Mouse (Mus musculus) 3T3-L1 (cell line): ENCODE data around the gene 2610001J05Rik.
"Not testable (repeated sequence)": the region's sequence is repeated elsewhere in the genome, so short reads cannot be mapped to it uniquely, and the experiment has no call there.

Experiments
- DNase-seq: peaks from one replicate; pipeline ENCODE4 v3.0.0-alpha.2; 2015; ENCODE audit warnings: low read depth, low spot score

Gene 2610001J05Rik

DNA sequence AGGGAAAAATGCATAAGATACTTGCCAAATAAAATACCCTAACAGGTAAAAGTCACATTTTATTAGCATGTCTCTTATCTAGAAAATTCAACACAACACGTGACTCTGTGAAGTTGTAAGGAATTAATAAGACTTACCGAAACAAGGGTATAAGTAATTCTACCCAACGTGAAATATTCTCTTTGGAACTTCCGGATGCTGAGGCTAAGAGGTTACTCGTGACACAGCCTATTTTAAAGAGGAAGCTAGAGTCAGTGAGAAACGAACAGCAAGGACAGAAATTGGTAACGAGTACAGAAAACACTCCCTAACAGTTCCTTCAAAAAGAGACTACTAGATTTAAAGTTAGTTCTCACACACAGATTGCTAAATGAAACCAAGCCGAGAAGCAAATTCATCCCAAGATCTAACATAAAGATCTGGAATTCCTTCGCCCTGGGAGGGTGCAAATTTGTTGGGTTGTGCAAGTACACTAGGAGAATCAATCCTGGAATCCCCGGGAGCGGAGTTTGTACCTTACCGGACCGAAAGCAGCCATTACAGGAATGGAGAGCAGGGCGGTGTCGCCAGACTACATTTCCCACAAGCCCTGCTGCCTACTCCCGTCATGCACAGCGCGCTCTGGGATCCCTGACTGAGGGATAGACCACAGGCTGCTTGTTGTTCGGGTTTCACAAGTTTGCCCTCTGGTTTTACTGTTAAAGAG, at the start of gene 2610001J05Rik:
TSS of gene 2610001J05Rik (minus strand) at position 600 of the 706 bp plus-strand sequence.
- DNase-seq: peak; percentile 98

DNA sequence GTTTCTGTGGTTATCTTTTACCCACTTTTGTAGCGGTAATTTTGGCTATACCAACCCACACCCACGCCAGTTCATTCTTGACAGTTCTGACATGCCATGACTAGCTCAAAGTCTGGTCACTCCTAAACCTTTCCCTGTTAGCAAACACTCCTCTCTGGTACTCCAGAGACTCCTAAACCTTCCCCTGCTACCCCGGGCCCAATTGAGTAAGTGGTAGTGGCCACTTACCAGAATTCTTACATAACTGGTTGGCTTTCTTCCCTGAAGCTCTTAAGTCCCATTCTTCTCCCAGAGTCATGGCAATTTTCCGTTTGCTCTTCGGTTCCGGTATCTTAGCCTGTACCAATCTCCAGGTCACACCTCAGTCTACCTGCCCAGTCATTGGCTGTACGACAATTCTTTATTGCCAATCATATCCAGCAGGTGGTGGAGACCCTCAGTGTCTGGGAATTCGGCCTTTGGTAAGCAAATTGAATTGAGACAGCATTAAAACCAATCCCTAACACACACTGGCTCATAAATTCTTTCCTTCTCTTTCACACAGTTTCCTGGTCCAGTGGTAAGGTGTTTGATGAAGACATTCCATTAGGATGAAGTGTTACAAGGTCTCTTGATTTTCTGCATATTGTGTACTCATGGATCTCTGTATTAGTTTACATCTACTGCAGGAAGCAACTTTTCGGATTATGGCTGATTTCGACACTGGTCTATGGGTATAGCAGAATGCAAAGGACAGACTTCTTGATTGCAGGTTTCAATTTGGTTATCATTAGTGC, 38.6 kb upstream of the 2610001J05Rik start:
- no peak for DNase-seq

DNA sequence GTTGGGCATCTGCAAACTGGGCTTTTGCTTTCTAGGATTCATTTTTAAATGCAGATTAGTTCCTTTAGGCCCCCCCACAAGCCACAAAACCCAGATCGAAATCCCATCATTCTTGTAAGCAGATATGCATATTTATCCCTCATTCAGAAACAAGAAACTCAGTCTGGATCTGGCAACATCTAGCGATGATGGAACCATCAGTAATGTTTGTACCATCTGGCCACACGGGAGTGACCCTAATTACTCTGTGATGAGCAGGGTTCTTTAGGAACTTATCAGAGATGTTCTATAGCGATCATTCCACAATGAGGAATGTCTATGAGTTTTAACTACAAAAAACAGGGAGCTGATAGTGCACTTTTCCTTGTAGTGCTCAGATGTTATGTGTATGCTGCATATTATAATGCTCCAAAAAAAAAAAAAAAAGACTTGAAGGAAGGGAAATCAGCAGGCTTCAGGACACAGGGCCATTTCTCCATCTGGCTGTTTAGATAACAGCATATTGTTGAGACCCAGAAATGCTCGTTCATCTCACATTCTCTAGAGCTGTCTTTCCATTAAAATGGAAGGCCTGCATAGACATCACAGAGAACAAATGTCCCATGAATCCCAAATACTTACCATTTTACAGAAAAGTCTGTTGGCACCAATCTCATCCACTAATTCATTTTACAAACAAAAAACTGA, 31.8 kb upstream of the 2610001J05Rik start:
- DNase-seq: no peak

- DNase-seq: no peak
Measured at GRCm38 (mm10) chr6:13884877-13885592, 13.7 kb upstream of the 2610001J05Rik start.

- DNase-seq: peak; percentile 59
Measured at GRCm38 (mm10) chr6:13882919-13883318, 11.6 kb upstream of the 2610001J05Rik start.

- DNase-seq: no peak
Measured at GRCm38 (mm10) chr6:13873959-13874358, 2.6 kb upstream of the 2610001J05Rik start.

DNA sequence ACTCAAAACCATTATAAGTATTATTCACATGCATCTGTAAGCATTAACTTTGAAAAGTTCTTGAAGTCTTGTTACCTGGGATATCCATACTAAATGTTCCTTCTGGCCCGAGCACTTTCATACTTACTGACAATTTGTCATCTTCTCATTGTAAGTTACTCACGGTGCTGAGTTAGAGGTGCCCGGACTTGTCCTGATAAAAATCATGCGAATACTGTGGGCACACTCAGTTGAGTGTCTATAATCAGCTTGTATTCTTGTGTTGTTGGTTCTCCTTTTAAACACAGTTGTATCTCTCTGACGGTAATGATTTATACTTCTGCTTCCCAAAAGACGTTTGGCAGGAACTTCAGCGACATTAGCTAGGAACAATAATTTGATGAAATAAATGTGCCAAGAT, 758 bp upstream of the 2610001J05Rik start:
- peak; percentile 36 for DNase-seq

DNA sequence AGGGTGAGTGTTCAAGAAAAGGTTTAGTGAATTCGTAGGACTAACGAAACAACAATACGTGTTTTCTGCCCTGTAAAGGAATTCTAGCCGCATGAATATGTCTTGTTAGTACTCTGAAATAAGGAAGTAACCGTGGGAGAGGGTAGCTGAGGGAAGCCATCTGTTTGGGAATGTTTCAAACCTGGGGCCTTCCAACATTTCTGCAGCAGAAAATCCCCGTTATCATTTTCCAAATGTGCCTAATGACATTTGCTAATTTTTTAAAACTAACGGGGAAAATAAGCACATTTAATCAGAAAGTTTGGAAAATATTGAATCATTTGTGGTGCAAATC, 274 bp upstream of the 2610001J05Rik start:
- DNase-seq: no peak

- DNase-seq: peak; percentile 58
Measured at GRCm38 (mm10) chr6:13870289-13870741, 1.0 kb downstream of the 2610001J05Rik start.

DNA sequence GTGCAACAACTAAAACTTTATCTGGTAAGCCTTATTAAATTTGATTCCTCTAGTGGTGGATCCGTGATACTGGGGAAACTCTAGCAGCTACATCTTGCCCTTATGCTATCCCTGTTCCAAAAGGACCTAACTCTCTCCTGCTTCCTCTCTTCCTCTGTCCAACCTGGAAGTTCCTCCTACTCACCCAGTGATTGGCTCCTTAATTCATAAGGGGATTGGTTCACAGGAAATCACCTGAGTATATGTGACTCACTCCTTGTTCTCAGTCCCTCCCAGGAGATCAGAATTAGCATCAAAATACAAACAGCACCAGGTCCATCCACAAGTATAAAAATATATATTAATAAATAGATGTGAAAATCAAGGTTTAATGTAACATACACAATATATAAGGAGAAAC, 10.7 kb downstream of the 2610001J05Rik start:
- peak; percentile 57 for DNase-seq

DNA sequence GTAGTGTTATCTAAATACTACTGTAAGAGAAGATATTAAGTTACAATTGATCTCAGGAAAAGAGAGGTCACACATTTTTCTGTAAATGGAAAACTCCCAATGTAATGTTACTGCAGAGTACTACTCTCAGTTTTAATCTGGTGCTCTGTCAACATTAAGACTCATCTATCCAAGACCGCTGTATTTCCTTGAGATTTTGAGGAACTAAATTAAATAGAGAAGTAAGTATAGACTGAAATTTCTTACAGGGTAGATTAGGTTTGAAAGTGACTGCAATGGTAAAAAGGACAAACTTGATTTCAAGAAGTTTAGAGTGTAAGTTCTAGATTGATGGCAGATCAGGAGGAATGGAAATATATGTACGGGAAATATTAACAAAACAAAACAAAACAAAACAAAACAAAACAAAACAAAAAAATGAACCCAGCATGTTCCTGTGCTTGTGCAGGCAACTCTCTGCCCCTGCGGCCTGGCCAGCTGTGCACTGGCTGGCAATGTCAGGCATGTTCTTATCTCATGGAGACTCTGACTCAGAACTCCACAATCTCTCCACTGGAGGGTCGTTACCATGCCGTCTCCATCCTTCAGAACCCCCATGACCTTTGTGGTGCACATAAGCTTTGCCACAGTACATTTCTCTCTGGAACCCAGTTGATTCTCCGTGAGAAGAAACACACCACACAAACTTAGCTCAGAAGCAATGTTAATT, 11.3 kb downstream of the 2610001J05Rik start:
- peak; percentile 58 for DNase-seq

GRCm38 (mm10) chr6:13854230-13854629, 17.1 kb downstream of the 2610001J05Rik start:
- no peak for DNase-seq

GRCm38 (mm10) chr6:13853244-13853643, 18.1 kb downstream of the 2610001J05Rik start:
- no peak for DNase-seq

GRCm38 (mm10) chr6:13846031-13846430, 25.3 kb downstream of the 2610001J05Rik start:
- not testable (repeated sequence) for DNase-seq

GRCm38 (mm10) chr6:13839345-13840054, 31.8 kb downstream of the 2610001J05Rik start, which contains the start of gene Gpr85:
Gene Gpr85, minus strand, starts transcription at chr6:13839942.
- DNase-seq: peak; percentile 47

- no peak for DNase-seq
Measured at GRCm38 (mm10) chr6:13838677-13839344, 32.5 kb downstream of the 2610001J05Rik start.

- DNase-seq: peak; percentile 85
Measured at GRCm38 (mm10) chr6:13837916-13838676, 33.2 kb downstream of the 2610001J05Rik start.

DNA sequence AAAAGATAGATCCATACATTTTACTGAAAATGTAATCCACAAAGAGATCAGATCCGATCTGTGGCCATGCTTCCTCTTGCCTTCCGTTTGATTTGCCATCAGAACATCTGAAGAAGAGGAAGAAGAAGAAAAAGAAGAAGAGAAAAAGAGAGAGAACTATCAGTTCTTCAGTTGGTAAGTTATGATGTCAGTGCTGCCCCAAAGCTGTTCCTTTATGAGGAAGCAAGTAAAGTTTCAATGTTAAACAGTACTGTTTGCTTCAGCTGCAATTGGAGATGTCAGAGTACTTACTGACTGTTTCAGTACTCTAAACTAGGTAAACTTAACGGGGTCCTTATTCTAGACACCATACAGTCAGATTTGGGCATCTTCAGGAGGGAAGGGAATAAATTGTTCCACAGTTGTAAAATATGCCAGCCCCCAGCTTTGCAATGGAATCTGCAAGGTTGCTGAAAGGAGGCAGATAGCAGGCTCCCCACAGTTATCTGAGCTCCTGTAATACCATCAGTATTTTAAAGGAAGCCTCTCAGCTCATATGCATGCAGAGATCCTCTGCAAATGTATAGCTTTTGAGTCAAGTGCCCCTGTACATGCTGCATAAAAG, 34.2 kb downstream of the 2610001J05Rik start:
- peak; percentile 17 for DNase-seq
